Mouse (Mus musculus): ENCODE measurements at regions not wholly inside any gene's neighbourhood (a gene's known extent, or its start where the extent isn't known, plus 50 kb on each side); places are given as distances from the start of the nearest gene placed in this dataset.

DNA sequence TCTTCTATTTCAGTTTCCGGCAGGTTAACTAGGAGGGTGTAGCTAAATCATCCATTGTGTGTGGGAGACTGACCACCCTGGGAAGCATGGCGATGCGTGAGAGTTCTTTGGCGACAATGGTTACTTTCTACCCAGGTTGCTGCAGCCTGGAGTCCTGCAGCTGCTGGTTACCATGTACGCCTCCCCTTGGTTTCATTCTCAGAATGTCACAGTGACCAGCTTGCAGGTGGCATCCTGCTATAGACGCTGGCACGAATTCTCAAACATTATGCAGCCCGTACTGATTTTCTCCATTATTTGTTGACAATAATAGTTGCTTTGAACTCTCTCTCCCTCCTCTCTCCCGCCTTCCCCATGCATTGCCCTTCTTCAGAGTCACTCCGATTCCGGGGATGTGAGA, 301.2 kb downstream of the Brinp2 start:
- H3K9me3 ChIP-seq (ENCODE audit: control insufficient read depth, low read length), result no peaks in the 10 kb centered on the region
- H3K4me1 ChIP-seq (replicated peaks; ENCODE audit: control insufficient read depth, insufficient read depth), result no peaks in the 10 kb centered on the region
- no peak overlapping the region for H3K9ac ChIP-seq (ENCODE audit: low read length)
- H3K4me2 ChIP-seq (replicated peaks; ENCODE audit: low read depth), result no peak overlapping the region
- 77% methylated on average over 11 of the region's 11 CpGs for WGBS
- H3K27ac ChIP-seq (replicated peaks), result no peak overlapping the region
- TF ChIP-seq CTCF (IDR thresholded peaks at IDR 0.05; ENCODE audit: low read depth) (no peak), EP300 (optimal IDR thresholded peaks at IDR 0.05) (no peak)
- no peak overlapping the region for H3K4me3 ChIP-seq (ENCODE audit: low read depth, low read length)
- no peak for DNase-seq (ENCODE audit: low spot score)
- H3K27me3 ChIP-seq (ENCODE audit: control insufficient read depth, insufficient read depth, low read length), result no peaks in the 10 kb centered on the region
- H3K36me3 ChIP-seq (ENCODE audit: control insufficient read depth, insufficient read depth, low read length), result no peaks in the 10 kb centered on the region
- ATAC-seq (ENCODE audit: low FRiP score, low TSS enrichment), result no peak

DNA sequence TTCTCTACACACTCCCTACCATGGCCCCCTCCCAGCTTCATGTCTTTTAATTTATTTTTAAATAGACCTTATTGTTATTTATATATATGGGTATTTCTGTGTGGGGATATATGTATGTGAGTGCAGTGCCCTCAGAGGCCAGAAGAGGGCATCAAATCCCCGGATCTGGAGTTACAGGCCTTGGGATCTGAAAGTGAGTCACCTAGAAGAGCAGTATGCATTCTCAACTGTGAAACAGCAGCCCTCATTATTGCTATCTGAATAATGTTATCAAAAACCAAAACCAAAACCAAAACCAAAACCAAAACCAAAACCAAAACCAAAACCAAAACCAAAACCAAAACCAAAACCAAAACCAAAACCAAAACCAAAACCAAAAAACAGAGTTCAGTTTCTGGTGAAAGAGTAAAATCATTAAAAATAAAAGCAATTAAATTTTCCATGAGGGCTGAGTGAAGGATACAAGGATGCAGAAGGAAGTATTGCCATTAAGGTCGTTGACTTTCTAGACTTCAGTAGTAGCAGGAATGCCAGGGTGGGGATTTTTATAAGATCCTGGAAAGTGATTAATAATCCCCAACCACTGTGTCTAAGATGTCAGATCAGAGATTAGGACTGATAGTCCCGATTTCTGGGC, 299.0 kb downstream of the Brinp2 start:
- H3K36me3 ChIP-seq (ENCODE audit: control insufficient read depth, insufficient read depth, low read length), result no peaks in the 10 kb centered on the region
- H3K4me3 ChIP-seq (ENCODE audit: low read depth, low read length), result no peak overlapping the region
- H3K4me1 ChIP-seq (replicated peaks; ENCODE audit: control insufficient read depth, insufficient read depth), result no peaks in the 10 kb centered on the region
- no peak overlapping the region for H3K4me2 ChIP-seq (replicated peaks; ENCODE audit: low read depth)
- ATAC-seq (ENCODE audit: low FRiP score, low TSS enrichment) (no peak), DNase-seq (ENCODE audit: low spot score) (no peak)
- H3K27ac ChIP-seq (replicated peaks), result no peak overlapping the region
- no peaks in the 10 kb centered on the region for H3K9me3 ChIP-seq (ENCODE audit: control insufficient read depth, low read length)
- no peak overlapping the region for H3K9ac ChIP-seq (ENCODE audit: low read length)
- H3K27me3 ChIP-seq (ENCODE audit: control insufficient read depth, insufficient read depth, low read length), result no peaks in the 10 kb centered on the region
- WGBS, result 64% methylated on average over 3 of the region's 3 CpGs
- TF ChIP-seq CTCF (IDR thresholded peaks at IDR 0.05; ENCODE audit: low read depth) (0 out of 2 replicates have a peak, but pooled peaks have one; percentile 14), EP300 (optimal IDR thresholded peaks at IDR 0.05) (no peak)

DNA sequence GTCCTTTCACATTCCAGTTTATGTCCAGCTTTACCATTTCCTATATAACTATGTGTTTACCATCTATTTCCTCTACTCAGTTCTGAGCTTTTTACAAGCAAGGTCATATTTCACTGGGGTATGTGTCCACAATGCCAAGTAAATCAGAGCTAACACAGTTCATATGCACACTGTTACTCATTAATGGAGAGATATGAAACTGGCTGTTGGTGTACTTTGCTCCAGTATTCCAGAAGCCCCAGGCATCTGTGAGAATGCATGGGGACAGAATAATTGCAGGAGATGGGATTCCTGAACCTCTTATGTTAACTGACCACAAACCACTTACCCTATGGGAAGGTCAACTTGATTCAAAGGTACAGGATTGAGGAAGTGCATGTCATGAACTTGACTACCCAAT, 298.3 kb downstream of the Brinp2 start:
- TF ChIP-seq CTCF (IDR thresholded peaks at IDR 0.05; ENCODE audit: low read depth), result no peak
- TF ChIP-seq EP300 (optimal IDR thresholded peaks at IDR 0.05), result no peak
- ATAC-seq (ENCODE audit: low FRiP score, low TSS enrichment), result no peak
- H3K4me1 ChIP-seq (replicated peaks; ENCODE audit: control insufficient read depth, insufficient read depth), result no peaks in the 10 kb centered on the region
- no peaks in the 10 kb centered on the region for H3K9me3 ChIP-seq (ENCODE audit: control insufficient read depth, low read length)
- no peak overlapping the region for H3K9ac ChIP-seq (ENCODE audit: low read length)
- H3K27me3 ChIP-seq (ENCODE audit: control insufficient read depth, insufficient read depth, low read length), result no peaks in the 10 kb centered on the region
- no peaks in the 10 kb centered on the region for H3K36me3 ChIP-seq (ENCODE audit: control insufficient read depth, insufficient read depth, low read length)
- H3K4me3 ChIP-seq (ENCODE audit: low read depth, low read length), result no peak overlapping the region
- no peak for DNase-seq (ENCODE audit: low spot score)
- H3K4me2 ChIP-seq (replicated peaks; ENCODE audit: low read depth), result no peak overlapping the region
- H3K27ac ChIP-seq (replicated peaks), result no peak overlapping the region

DNA sequence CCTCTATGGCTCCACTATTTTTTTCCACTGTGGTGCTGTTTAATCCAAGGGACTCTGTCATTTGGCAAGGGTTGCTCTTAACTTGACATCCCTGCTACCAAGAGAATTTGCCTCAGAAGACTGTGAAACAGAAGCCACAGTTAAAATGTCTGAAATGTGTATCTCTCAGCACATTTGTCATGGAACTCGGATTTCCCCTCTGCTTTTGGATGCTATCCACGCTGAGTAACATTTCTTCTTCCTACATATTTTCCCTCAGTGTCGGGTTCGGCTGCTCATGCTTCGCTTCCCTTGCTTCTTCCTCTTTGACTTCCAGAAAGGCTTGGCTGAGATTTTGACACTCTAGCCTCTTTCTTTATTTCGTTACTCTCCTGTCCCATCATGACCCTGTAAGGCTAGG, 294.1 kb downstream of the Brinp2 start:
- Histone ChIP-seq H3K4me3 (ENCODE audit: low read depth, low read length) (no peak overlapping the region), H3K36me3 (ENCODE audit: control insufficient read depth, insufficient read depth, low read length) (no peaks in the 10 kb centered on the region), H3K4me2 (replicated peaks; ENCODE audit: low read depth) (no peak overlapping the region), H3K9ac (ENCODE audit: low read length) (no peak overlapping the region), H3K4me1 (replicated peaks; ENCODE audit: control insufficient read depth, insufficient read depth) (no peaks in the 10 kb centered on the region), H3K27me3 (ENCODE audit: control insufficient read depth, insufficient read depth, low read length) (no peaks in the 10 kb centered on the region), H3K9me3 (ENCODE audit: control insufficient read depth, low read length) (no peaks in the 10 kb centered on the region), H3K27ac (replicated peaks) (no peak overlapping the region)
- ATAC-seq (ENCODE audit: low FRiP score, low TSS enrichment), result no peak
- TF ChIP-seq CTCF (IDR thresholded peaks at IDR 0.05; ENCODE audit: low read depth) (no peak), EP300 (optimal IDR thresholded peaks at IDR 0.05) (no peak)
- 74% methylated on average over 6 of the region's 6 CpGs for WGBS
- no peak for DNase-seq (ENCODE audit: low spot score)

DNA sequence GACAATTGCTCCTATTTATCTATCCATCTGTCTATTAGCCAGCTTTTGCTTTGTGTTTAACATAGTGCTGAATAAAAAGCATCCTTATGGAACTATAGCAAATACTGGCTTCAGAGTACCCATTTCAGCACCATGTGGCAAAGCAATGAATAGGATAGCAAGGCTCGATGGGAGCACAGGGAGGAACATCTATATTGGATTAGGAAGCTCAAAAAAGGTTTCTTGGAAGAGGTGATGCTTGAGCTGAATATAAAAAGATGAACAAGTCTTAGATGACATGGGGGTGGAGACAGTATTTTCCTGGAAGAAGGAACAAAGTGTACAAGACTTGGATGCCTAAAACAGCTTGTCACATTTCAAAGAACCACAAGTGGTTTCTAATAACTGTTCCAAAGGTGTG, 273.9 kb downstream of the Brinp2 start:
- Histone ChIP-seq H3K27me3 (ENCODE audit: control insufficient read depth, insufficient read depth, low read length) (no peaks in the 10 kb centered on the region), H3K9me3 (ENCODE audit: control insufficient read depth, low read length) (no peaks in the 10 kb centered on the region), H3K4me1 (replicated peaks; ENCODE audit: control insufficient read depth, insufficient read depth) (no peaks in the 10 kb centered on the region), H3K27ac (replicated peaks) (no peak overlapping the region), H3K36me3 (ENCODE audit: control insufficient read depth, insufficient read depth, low read length) (no peaks in the 10 kb centered on the region), H3K9ac (ENCODE audit: low read length) (no peak overlapping the region), H3K4me2 (replicated peaks; ENCODE audit: low read depth) (no peak overlapping the region), H3K4me3 (ENCODE audit: low read depth, low read length) (no peak overlapping the region)
- DNase-seq (ENCODE audit: low spot score) (no peak), ATAC-seq (ENCODE audit: low FRiP score, low TSS enrichment) (no peak)
- WGBS, result 55% methylated on average over 1 of the region's 1 CpGs
- no peak for TF ChIP-seq EP300 (optimal IDR thresholded peaks at IDR 0.05)
- TF ChIP-seq CTCF (IDR thresholded peaks at IDR 0.05; ENCODE audit: low read depth), result no peak

DNA sequence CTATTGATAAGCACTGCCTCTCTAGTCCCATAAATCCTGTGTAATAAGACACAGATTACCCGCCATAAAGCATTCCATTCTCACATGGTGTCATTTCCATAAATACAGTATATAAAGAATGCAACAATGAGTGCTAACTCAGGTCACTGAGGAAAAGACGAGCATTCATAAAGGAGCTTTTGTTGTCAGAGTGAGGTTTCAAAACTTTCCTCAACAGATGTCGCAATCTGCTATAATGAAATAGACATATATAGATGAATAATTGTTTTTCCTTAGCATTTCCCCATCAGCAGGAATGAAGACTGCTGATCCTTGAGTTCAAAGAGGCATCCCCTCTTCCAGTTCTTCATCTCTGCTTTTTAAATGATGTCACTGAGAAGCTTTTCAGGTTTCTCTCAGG, 270.3 kb downstream of the Brinp2 start:
- Histone ChIP-seq H3K27me3 (ENCODE audit: control insufficient read depth, insufficient read depth, low read length) (no peaks in the 10 kb centered on the region), H3K36me3 (ENCODE audit: control insufficient read depth, insufficient read depth, low read length) (no peaks in the 10 kb centered on the region), H3K4me2 (replicated peaks; ENCODE audit: low read depth) (no peak overlapping the region), H3K9ac (ENCODE audit: low read length) (no peak overlapping the region), H3K9me3 (ENCODE audit: control insufficient read depth, low read length) (no peaks in the 10 kb centered on the region), H3K4me3 (ENCODE audit: low read depth, low read length) (no peak overlapping the region), H3K27ac (replicated peaks) (no peak overlapping the region), H3K4me1 (replicated peaks; ENCODE audit: control insufficient read depth, insufficient read depth) (no peaks in the 10 kb centered on the region)
- ATAC-seq (ENCODE audit: low FRiP score, low TSS enrichment) (no peak), DNase-seq (ENCODE audit: low spot score) (no peak)
- 69% methylated on average over 3 of the region's 3 CpGs for WGBS
- TF ChIP-seq CTCF (IDR thresholded peaks at IDR 0.05; ENCODE audit: low read depth) (no peak), EP300 (optimal IDR thresholded peaks at IDR 0.05) (no peak)
